8 mouse cellular contexts compared by ENCODE assay signal in genomic region chr2:144086183-144086847, GRCm38 (mm10). TPM values are rescaled to one million over a fixed set of nuclear protein-coding genes. Genes with fewer than 3 reads are reported as not detected.
DNase-seq lines count a peak whose midpoint lies in the region; ATAC-seq and TF ChIP-seq lines count a peak whose summit lies in the region.

No protein-coding gene starts in this region.

- TF ChIP-seq EP300 in heart, adult 2 months (IDR thresholded peaks at IDR 0.05; ENCODE audit: insufficient read depth, low read depth, low read length): 0 out of 2 replicates have a peak, but pooled peaks have one; percentile 69

- no peak for TF ChIP-seq CTCF in midbrain, postnatal 0 days (IDR thresholded peaks at IDR 0.05)
- no peak for TF ChIP-seq CTCF in heart, adult 2 months (IDR thresholded peaks at IDR 0.05)
- TF ChIP-seq CTCF in kidney, adult 2 months (conservative IDR thresholded peaks at IDR 0.05; ENCODE audit: insufficient read depth, insufficient read length, low read depth, low read length): no peak

- peaks cover 3% of the 10 kb centered on the region for H3K4me1 ChIP-seq in midbrain, embryonic 11.5 days (ENCODE audit: control insufficient read depth, insufficient read depth, low read length)
- no peaks in the 10 kb centered on the region for H3K4me1 ChIP-seq in midbrain, postnatal 0 days (ENCODE audit: insufficient read depth, low read length)
- H3K4me1 ChIP-seq in heart, adult 2 months (ENCODE audit: control insufficient read depth, insufficient read depth, low read length): peaks cover 1% of the 10 kb centered on the region; the same call in 1 of the 2 replicates
- H3K4me1 ChIP-seq in kidney, adult 2 months (ENCODE audit: control insufficient read depth, insufficient read depth, low read length): peaks cover 5% of the 10 kb centered on the region; the same call in 1 of the 2 replicates

- no peak overlapping the region for H3K27ac ChIP-seq in midbrain, embryonic 11.5 days (ENCODE audit: low read depth, low read length)
- no peak overlapping the region for H3K27ac ChIP-seq in midbrain, postnatal 0 days (ENCODE audit: low read depth, low read length)
- peak overlapping the region; percentile 78 for H3K27ac ChIP-seq in heart, adult 2 months
- peak overlapping the region; percentile 61 for H3K27ac ChIP-seq in kidney, adult 2 months (ENCODE audit: insufficient read depth, low read depth, low read length)

- no peaks in the 10 kb centered on the region for H3K79me2 ChIP-seq in heart, adult 2 months (replicated peaks; ENCODE audit: control insufficient read depth, insufficient read depth, low read length)

- 20% methylated on average over 18 of the region's 18 CpGs for WGBS in midbrain, embryonic 11.5 days
- WGBS in midbrain, postnatal 0 days: 29% methylated on average over 18 of the region's 18 CpGs
- 34% methylated on average over 18 of the region's 18 CpGs for WGBS in heart, adult 2 months
- 21% methylated on average over 18 of the region's 18 CpGs for WGBS in kidney, adult 2 months

- DNase-seq in midbrain, embryonic 11.5 days (ENCODE audit: low spot score, missing footprints): no peak
- no peak for DNase-seq in midbrain, postnatal 0 days (ENCODE audit: low spot score)
- DNase-seq in heart, adult 2 months: peak; percentile 70 to 80
- peak; percentile 86 for DNase-seq in kidney, adult 2 months
- DNase-seq in lung, postnatal 14 days: peak; percentile 55
- DNase-seq in frontal cortex, postnatal 25 days (ENCODE audit: low spot score in 2 of 2): no peak
- DNase-seq in MN1 (ENCODE audit: low spot score): no peak

- no peaks in the 10 kb centered on the region for H3K36me3 ChIP-seq in midbrain, embryonic 11.5 days (ENCODE audit: control insufficient read depth, insufficient read depth, low read length)
- no peaks in the 10 kb centered on the region for H3K36me3 ChIP-seq in midbrain, postnatal 0 days (ENCODE audit: insufficient read depth, low read length)
- H3K36me3 ChIP-seq in heart, adult 2 months (ENCODE audit: control insufficient read depth, insufficient read depth, low read length): no peaks in the 10 kb centered on the region
- no peaks in the 10 kb centered on the region for H3K36me3 ChIP-seq in kidney, adult 2 months (ENCODE audit: control insufficient read depth, insufficient read depth, low read length)

- H3K9me3 ChIP-seq in midbrain, embryonic 11.5 days (ENCODE audit: control insufficient read depth, low read length): no peaks in the 10 kb centered on the region
- H3K9me3 ChIP-seq in midbrain, postnatal 0 days (ENCODE audit: low read length): no peaks in the 10 kb centered on the region

- intact Hi-C loops in heart, adult 2 months (cut with DNase I): loop anchor here (5.0 to 10.0 kb wide), 2 partner anchors 74 to 78 kb away; partner anchors contain the start of gene Rrbp1

- TF ChIP-seq POLR2A in heart, adult 2 months (IDR thresholded peaks at IDR 0.05; ENCODE audit: insufficient read depth, low read depth, low read length): peak; percentile 53; the same call in 1 of the 2 replicates
- no peak for TF ChIP-seq POLR2A in kidney, adult 2 months (IDR thresholded peaks at IDR 0.05; ENCODE audit: low read depth, low read length)

- no peaks in the 10 kb centered on the region for H3K27me3 ChIP-seq in midbrain, embryonic 11.5 days (ENCODE audit: control insufficient read depth, insufficient read depth, low read length)
- no peaks in the 10 kb centered on the region for H3K27me3 ChIP-seq in midbrain, postnatal 0 days (ENCODE audit: insufficient read depth, low read length)
- H3K27me3 ChIP-seq in heart, adult 2 months (ENCODE audit: control insufficient read depth, insufficient read depth, low read length): no peaks in the 10 kb centered on the region
- H3K27me3 ChIP-seq in kidney, adult 2 months (replicated peaks; ENCODE audit: control insufficient read depth, insufficient read depth, low read length): no peaks in the 10 kb centered on the region

- H3K9ac ChIP-seq in midbrain, embryonic 11.5 days (ENCODE audit: low read length): peak overlapping the region; percentile 47
- no peak overlapping the region for H3K9ac ChIP-seq in midbrain, postnatal 0 days (replicated peaks; ENCODE audit: low read length, poor library complexity, severe bottlenecking)
- peak overlapping the region; percentile 60 for H3K9ac ChIP-seq in heart, adult 2 months (ENCODE audit: low read depth, low read length)

- no peak overlapping the region for H3K4me3 ChIP-seq in midbrain, embryonic 11.5 days (ENCODE audit: low read depth, low read length)
- H3K4me3 ChIP-seq in midbrain, postnatal 0 days (ENCODE audit: low read depth, low read length): no peak overlapping the region
- H3K4me3 ChIP-seq in heart, adult 2 months: peak overlapping the region; percentile 2; the same call in 1 of the 2 replicates
- H3K4me3 ChIP-seq in kidney, adult 2 months (ENCODE audit: insufficient read depth, low read depth, low read length): no peak overlapping the region

- no peak overlapping the region for H3K4me2 ChIP-seq in midbrain, embryonic 11.5 days
- H3K4me2 ChIP-seq in midbrain, postnatal 0 days (ENCODE audit: low read depth, low read length, poor library complexity, severe bottlenecking): no peak overlapping the region

- ATAC-seq in midbrain, embryonic 11.5 days (ENCODE audit: low FRiP score): peak; percentile 55; the same call in 1 of the 2 replicates
- ATAC-seq in midbrain, postnatal 0 days (ENCODE audit: low FRiP score): no peak
- no peak for ATAC-seq in megakaryocyte, adult 5-6 weeks (ENCODE audit: poor library complexity, severe bottlenecking)

RNA-seq across cellular contexts. Expression of gene Banf2, which starts 53.5 kb away (rescaled TPM):
- polyA plus RNA-seq in midbrain, embryonic 11.5 days (2014; fragmentation: Nextera tagmentation; extraction: Ambion mirVana): not detected in 2 replicates
- total RNA-seq in midbrain, postnatal 0 days (2014; rRNA removed): not detected in 2 replicates
- polyA plus RNA-seq in midbrain, postnatal 0 days (2015; fragmentation: Nextera tagmentation; extraction: Ambion mirVana): not detected in 2 replicates
- total RNA-seq in heart, adult 2 months (2021): not detected
- polyA plus RNA-seq in heart, adult 2 months (2012; rRNA removed): not detected in 2 replicates
- polyA plus RNA-seq in kidney, adult 2 months (2012; rRNA removed): not detected in 2 replicates
- total RNA-seq in megakaryocyte, adult 5-6 weeks (2015): not detected in 2 replicates
- total RNA-seq in megakaryocyte, adult 5-6 weeks (2017): not detected in 2 replicates

Comparison
In these comparisons a context has a peak if more than half of its experiments do, and no peak if none do; other contexts are left out.
1. DNase-seq: peak in heart, adult 2 months (2 of 2), kidney, adult 2 months (single experiment) and lung, postnatal 14 days (single experiment); none in midbrain, embryonic 11.5 days (single experiment), midbrain, postnatal 0 days (single experiment), frontal cortex, postnatal 25 days (0 of 2) and MN1 (single experiment).
2. H3K27ac ChIP-seq: peak in heart, adult 2 months (single experiment) and kidney, adult 2 months (single experiment); none in midbrain, embryonic 11.5 days (single experiment) and midbrain, postnatal 0 days (single experiment).